Mouse (Mus musculus): ENCODE results near the gene Rela. TPM values are rescaled to one million over a fixed set of nuclear protein-coding genes. Genes with fewer than 3 reads are reported as not detected.
A peak's percentile ranks its signal among the peaks of the same experiment; 100 is the strongest.

Rela gene
- total RNA-seq, 2 experiments from 2014 or later = 22.7 to 29.9 TPM

- DNase-seq (ENCODE audit: low spot score) = no peak
- intact Hi-C loops (cut with DNase I) = no loop called here
These were observed 53.1 kb downstream of the Rela start for GRCm38 (mm10) chr19:5690343-5690735.

DNA sequence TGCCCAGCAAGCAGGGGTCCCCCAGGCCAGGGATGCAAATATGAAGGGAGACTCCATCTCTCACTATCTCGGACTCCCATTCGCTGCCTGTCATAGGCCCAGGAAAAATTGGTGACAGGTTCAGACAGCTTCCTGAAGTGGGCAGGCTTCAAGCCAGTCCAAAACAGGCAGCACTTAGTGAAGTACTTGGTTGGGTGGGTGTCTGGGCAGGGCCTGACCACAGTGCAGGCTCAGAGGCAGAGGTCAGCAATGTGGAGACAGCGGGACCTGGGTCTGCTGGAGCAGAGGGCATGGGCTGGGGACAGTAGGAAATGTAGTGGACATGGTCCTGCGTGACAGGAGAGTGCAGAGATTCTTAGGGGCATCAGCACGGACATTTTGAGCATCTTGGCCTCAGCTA, 54.3 kb downstream of the Rela start:
- intact Hi-C loops (cut with DNase I) = loop anchor here (1.0 kb wide), 1 partner anchor 36 kb away; no protein-coding TSS in a partner anchor
- DNase-seq (ENCODE audit: low spot score) = no peak

DNA sequence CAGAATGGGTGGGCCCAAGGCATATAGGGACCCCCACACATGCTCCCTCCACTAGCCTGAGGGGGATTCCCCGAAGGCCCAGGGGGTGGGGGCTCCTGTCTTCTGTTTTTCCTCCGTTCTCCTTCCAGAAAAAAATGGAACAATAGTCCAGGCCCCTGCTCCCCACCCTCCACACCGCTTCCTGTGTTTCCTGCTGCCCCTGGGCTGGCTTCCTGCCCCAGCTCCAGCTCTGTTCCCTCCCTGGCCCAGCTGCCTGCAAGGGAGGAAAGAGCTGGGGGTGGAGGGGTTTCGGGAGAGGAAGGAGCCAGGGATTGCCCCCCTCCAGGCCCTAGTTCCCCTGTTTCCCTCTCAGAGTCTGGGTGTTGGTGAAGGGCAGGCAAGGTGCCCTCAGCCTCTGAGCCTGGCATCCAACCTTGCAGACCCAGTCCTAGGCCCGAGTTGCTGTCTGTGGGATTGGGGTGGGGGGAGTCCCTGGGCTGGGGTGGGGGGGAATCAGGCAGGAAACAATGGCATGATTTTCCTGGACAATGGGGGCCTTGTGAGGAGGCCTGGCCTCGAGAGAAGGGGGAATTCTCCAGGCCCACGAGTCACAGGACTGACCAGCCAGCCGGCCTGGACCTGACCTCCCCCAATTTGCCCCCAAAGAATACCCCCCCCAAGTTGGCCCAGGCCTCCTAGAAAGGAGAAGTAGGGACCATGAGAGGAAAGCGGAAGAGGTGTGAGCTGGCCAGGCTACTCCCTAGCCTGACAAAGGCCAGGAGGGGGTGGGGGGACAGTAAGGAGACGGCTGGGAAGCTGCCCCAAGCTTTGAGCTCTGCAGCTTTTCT, 55.0 kb downstream of the Rela start:
- intact Hi-C loops (cut with DNase I) = loop anchor here (2.0 kb wide), 2 partner anchors 19 to 53 kb away; no protein-coding TSS in a partner anchor
- DNase-seq (ENCODE audit: low spot score) = peak; percentile 78

- DNase-seq (ENCODE audit: low spot score) = no peak
- intact Hi-C loops (cut with DNase I) = loop anchor here (2.0 kb wide), 2 partner anchors 18 to 54 kb away; no protein-coding TSS in a partner anchor
These were observed 55.7 kb downstream of the Rela start for GRCm38 (mm10) chr19:5692913-5693396.

DNA sequence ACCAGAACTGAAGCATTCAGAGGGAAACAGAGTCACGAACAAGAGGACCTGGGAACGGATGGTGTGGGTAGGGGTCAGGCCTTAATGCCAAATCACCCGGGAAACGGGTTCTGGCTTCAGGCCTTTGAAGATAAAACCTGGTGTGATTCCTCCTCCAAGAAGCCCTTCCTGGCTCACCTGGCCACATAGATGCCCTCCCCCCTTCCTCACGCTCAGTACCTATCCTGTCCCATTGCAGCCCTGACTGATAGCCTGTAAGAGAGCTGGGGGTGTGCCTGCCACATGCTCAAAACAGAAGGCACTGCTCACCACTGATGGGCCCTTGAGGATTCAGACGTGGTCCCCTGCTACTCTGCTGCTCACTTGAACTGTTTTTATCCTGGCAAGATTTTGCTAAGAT, 56.5 kb downstream of the Rela start:
- DNase-seq (ENCODE audit: low spot score) = no peak
- intact Hi-C loops (cut with DNase I) = loop anchor here (2.0 kb wide), 2 partner anchors 17 to 55 kb away; no protein-coding TSS in a partner anchor

GRCm38 (mm10) chr19:5695849-5696462, 58.7 kb downstream of the Rela start:
- DNase-seq (ENCODE audit: low spot score) = no peak
- intact Hi-C loops (cut with DNase I) = no loop called here

Small RNA genes lying within 50 kb of the gene (microRNA-seq; reads per million reads assigned to microRNA genes)
- not detected for gene Mir6987

Other genes with a start within 250 kb of the Rela start
- gene Sart1, start 248.8 kb upstream of the Rela start, total RNA-seq (2021) = 10 to 100 TPM; 45.3 to 58.7 TPM
- under 1 TPM; 0.28 to 0.88 TPM for gene Tsga10ip, start 235.0 kb upstream of the Rela start, total RNA-seq (2021)
- 100 to 1,000 TPM; 289 to 292 TPM for gene Drap1, start 212.5 kb upstream of the Rela start, total RNA-seq (2021)
- gene AI837181, start 212.3 kb upstream of the Rela start, total RNA-seq (2021) = 10 to 100 TPM; 34.9 to 36.2 TPM
- gene Fosl1, start 189.9 kb upstream of the Rela start, total RNA-seq (2021) = not detected
- 10 to 100 TPM in 1 of 2 experiments, 1 to 10 TPM in 1; 7.8 to 11.9 TPM for gene Ccdc85b, start 179.6 kb upstream of the Rela start, total RNA-seq (2021)
- gene Fibp, start 176.9 kb upstream of the Rela start, total RNA-seq (2021) = 10 to 100 TPM; 45.5 to 51.0 TPM
- gene Ctsw, start 169.0 kb upstream of the Rela start, total RNA-seq (2021) = under 1 TPM in 1 of 2 experiments, not detected in 1; 0.45 TPM
- gene Efemp2, start 163.5 kb upstream of the Rela start, total RNA-seq (2021) = 10 to 100 TPM in 1 of 2 experiments, 1 to 10 TPM in 1; 9.9 to 10.3 TPM
- gene Mus81, start 149.1 kb upstream of the Rela start, total RNA-seq (2021) = 10 to 100 TPM; 21.0 to 21.5 TPM
- gene Cfl1, start 147.0 kb upstream of the Rela start, total RNA-seq (2021) = 100 to 1,000 TPM; 209 to 212 TPM
- 1 to 10 TPM in 1 of 2 experiments, under 1 TPM in 1; 0.78 to 1.0 TPM for gene 1700020D05Rik, start 133.7 kb upstream of the Rela start, total RNA-seq (2021)
- gene Snx32, start 126.9 kb upstream of the Rela start, total RNA-seq (2021) = 1 to 10 TPM; 6.2 to 8.1 TPM
- not detected for gene Ovol1, start 76.8 kb upstream of the Rela start, total RNA-seq (2021)
- gene Ap5b1, start 69.5 kb upstream of the Rela start, total RNA-seq (2021) = 1 to 10 TPM; 3.0 to 3.2 TPM
- gene Rnaseh2c, start 35.6 kb upstream of the Rela start, total RNA-seq (2021) = 10 to 100 TPM; 43.7 to 49.7 TPM
- 10 to 100 TPM; 24.8 to 26.5 TPM for gene Kat5, start 27.2 kb upstream of the Rela start, total RNA-seq (2021)
- gene Sipa1, start 26.2 kb downstream of the Rela start, total RNA-seq (2021) = 10 to 100 TPM; 23.3 to 31.3 TPM
- 10 to 100 TPM; 24.0 to 30.4 TPM for gene Map3k11, start 51.3 kb downstream of the Rela start, total RNA-seq (2021)
- gene Pcnx3, start 51.4 kb downstream of the Rela start, total RNA-seq (2021) = 10 to 100 TPM; 17.8 to 18.0 TPM
- gene Kcnk7, start 66.9 kb downstream of the Rela start, total RNA-seq (2021) = not detected
- 100 to 1,000 TPM; 140 to 149 TPM for gene Ehbp1l1, start 88.8 kb downstream of the Rela start, total RNA-seq (2021)
- 10 to 100 TPM; 29.5 to 31.5 TPM for gene Fam89b, start 92.2 kb downstream of the Rela start, total RNA-seq (2021)
- 10 to 100 TPM; 36.6 to 37.2 TPM for gene Ltbp3, start 103.4 kb downstream of the Rela start, total RNA-seq (2021)
- 10 to 100 TPM; 63.5 to 64.1 TPM for gene Scyl1, start 133.9 kb downstream of the Rela start, total RNA-seq (2021)
- 10 to 100 TPM in 1 of 2 experiments, 1 to 10 TPM in 1; 8.9 to 11.1 TPM for gene Frmd8, start 237.8 kb downstream of the Rela start, total RNA-seq (2021)
- gene Slc25a45, start 240.3 kb downstream of the Rela start, total RNA-seq (2021) = 1 to 10 TPM; 3.5 to 4.1 TPM